Mouse (Mus musculus) embryonic facial prominence, embryonic 11.5 days (tissue): ENCODE measurements at regions not wholly inside any gene's neighbourhood (a gene's known extent, or its start where the extent isn't known, plus 50 kb on each side); places are given as distances from the start of the nearest gene placed in this dataset.
A peak's percentile ranks its signal among the peaks of the same experiment; 100 is the strongest.

Experiments used
- ATAC-seq: fragments of 200-750 bp; cut with Nextera tagmentation; replicated peaks from 2 replicates; pipeline ENCODE4 v1.8.0; 2017; ENCODE audit warnings: low read depth; ENCODE audit not compliant: insufficient number of reproducible peaks, low FRiP score, low TSS enrichment
- DNase-seq: peaks from one replicate; pipeline ENCODE4 v3.0.0-alpha.2; 2015; ENCODE audit warnings: low spot score
- H3K27ac ChIP-seq: fragments of 300-500 bp; sonication (generic); replicated peaks from 2 replicates; pipeline ENCODE4 v1.5.1; 2014; ENCODE audit warnings: mild to moderate bottlenecking, low read depth, low read length, control low read depth
- H3K27me3 ChIP-seq: fragments of 300-500 bp; sonication (generic); 2 replicates; pipeline ENCODE4 v1.6.1; 2014; ENCODE audit warnings: mild to moderate bottlenecking, low read length, moderate library complexity, mixed read lengths; ENCODE audit not compliant: control insufficient read depth, insufficient read depth
- H3K36me3 ChIP-seq: fragments of 300-500 bp; sonication (generic); replicated peaks from 2 replicates; pipeline ENCODE4 v1.6.1; 2014; ENCODE audit warnings: low read depth, mild to moderate bottlenecking, low read length, moderate library complexity, mixed read lengths; ENCODE audit not compliant: control insufficient read depth, insufficient read depth
- H3K4me1 ChIP-seq: fragments of 300-500 bp; sonication (generic); 2 replicates; pipeline ENCODE4 v1.6.1; 2014; ENCODE audit warnings: low read length, mixed read lengths; ENCODE audit not compliant: control insufficient read depth, insufficient read depth
- H3K4me2 ChIP-seq: fragments of 300-500 bp; sonication (generic); 2 replicates; pipeline ENCODE4 v1.6.1; 2014; ENCODE audit warnings: low read depth, mild to moderate bottlenecking, control low read depth, low read length, moderate library complexity
- H3K4me3 ChIP-seq: fragments of 300-500 bp; sonication (generic); 2 replicates; pipeline ENCODE4 v1.5.1; 2014; ENCODE audit warnings: low read depth, low read length, control low read depth
- H3K9ac ChIP-seq: fragments of 300-500 bp; sonication (generic); replicated peaks from 2 replicates; pipeline ENCODE4 v1.6.1; 2014; ENCODE audit warnings: mild to moderate bottlenecking, control low read depth, low read length
- H3K9me3 ChIP-seq: fragments of 300-500 bp; sonication (generic); replicated peaks from 2 replicates; pipeline ENCODE4 v1.6.1; 2016; ENCODE audit warnings: mild to moderate bottlenecking, low read length, inconsistent platforms, mixed read lengths; ENCODE audit not compliant: control insufficient read depth
- WGBS: fragments of 180-500 bp; shearing (Covaris S2); extraction: QIAGEN DNeasy Blood & Tissue Kit; methylation state at CpG from one replicate; pipeline ENCODE4 v1.1.7; 2014; 5-methylcytosine and 5-hydroxymethylcytosine counted together

GRCm38 (mm10) chr3:83714572-83714971 is 51.5 kb upstream of the Sfrp2 start:
- H3K4me2 ChIP-seq, result no peak overlapping the region
- H3K4me3 ChIP-seq, result no peak overlapping the region
- no peaks in the 10 kb centered on the region for H3K9me3 ChIP-seq
- no peaks in the 10 kb centered on the region for H3K27me3 ChIP-seq
- H3K36me3 ChIP-seq, result no peaks in the 10 kb centered on the region
- no peak overlapping the region for H3K27ac ChIP-seq
- 53% methylated on average over 6 of the region's 6 CpGs for WGBS
- DNase-seq (peak; percentile 26), ATAC-seq (no peak)
- no peak overlapping the region for H3K9ac ChIP-seq
- H3K4me1 ChIP-seq, result no peaks in the 10 kb centered on the region
